Mouse (Mus musculus) cerebellum, adult 2 months (tissue): ENCODE measurements around the gene Lgr5. TPM values are rescaled to one million over a fixed set of nuclear protein-coding genes. Genes with fewer than 3 reads are reported as not detected.

Experiments used
- DNase-seq, 2 experiments: peaks; one replicate each; pipeline ENCODE4 v3.0.0; 2021
- H3K27ac ChIP-seq: fragments of 200-500 bp; 2 replicates; pipeline ENCODE4 v1.5.1; 2012; ENCODE audit warnings: low read length, control low read depth, inconsistent platforms; ENCODE audit not compliant: insufficient read depth
- H3K27me3 ChIP-seq: fragments of 200-500 bp; 2 replicates; pipeline ENCODE4 v1.6.1; 2012; ENCODE audit warnings: inconsistent platforms, mild to moderate bottlenecking, low read length, moderate library complexity; ENCODE audit not compliant: control insufficient read depth, insufficient read depth
- H3K4me1 ChIP-seq: fragments of 200-500 bp; 2 replicates; pipeline ENCODE4 v1.6.1; 2011; ENCODE audit warnings: low read length; ENCODE audit not compliant: control insufficient read depth, insufficient read depth
- H3K4me3 ChIP-seq: fragments of 200-500 bp; replicated peaks from 2 replicates; pipeline ENCODE3; 2011; ENCODE audit warnings: mild to moderate bottlenecking, low read depth, low read length, control low read depth; ENCODE audit not compliant: insufficient read depth
- CTCF ChIP-seq: fragments of 200-500 bp; IDR thresholded peaks from 2 replicates; pipeline ENCODE4 v1.5.1; 2011; ENCODE audit warnings: low read depth, mild to moderate bottlenecking, control low read depth, low read length, moderate library complexity, borderline replicate concordance; ENCODE audit not compliant: insufficient read depth
- POLR2A ChIP-seq: fragments of 200-500 bp; IDR thresholded peaks from 2 replicates; pipeline ENCODE4 v1.6.1; 2011; ENCODE audit warnings: low read length, control low read depth, borderline replicate concordance; ENCODE audit not compliant: insufficient read depth
- WGBS: fragments of 180-500 bp; shearing (Covaris S2); methylation state at CpG from one replicate; pipeline ENCODE4 v1.1.7; 2018; 5-methylcytosine and 5-hydroxymethylcytosine counted together
- polyA plus RNA-seq: library from polyadenylated mRNA; depleted of rRNA; stranded (reverse); fragments of >200 nt; gene quantifications from 2 replicates; pipeline ENCODE4 v1.2.3, GENCODE M21; 2012

Lgr5 gene
- polyA plus RNA-seq, 1 experiment, result 9.2 TPM

- Histone ChIP-seq H3K4me1 (peaks cover 3% of the 10 kb centered on the region; the same call in 1 of the 2 replicates), H3K27me3 (no peaks in the 10 kb centered on the region; the same call in 1 of the 2 replicates), H3K4me3 (no peak overlapping the region), H3K27ac (no peak overlapping the region)
- TF ChIP-seq POLR2A (no peak), CTCF (no peak)
- no peak for DNase-seq
- 91% methylated on average over 9 of the region's 9 CpGs for WGBS
Measured at GRCm38 (mm10) chr10:115581971-115582370, 5.6 kb downstream of the Lgr5 start.

DNA sequence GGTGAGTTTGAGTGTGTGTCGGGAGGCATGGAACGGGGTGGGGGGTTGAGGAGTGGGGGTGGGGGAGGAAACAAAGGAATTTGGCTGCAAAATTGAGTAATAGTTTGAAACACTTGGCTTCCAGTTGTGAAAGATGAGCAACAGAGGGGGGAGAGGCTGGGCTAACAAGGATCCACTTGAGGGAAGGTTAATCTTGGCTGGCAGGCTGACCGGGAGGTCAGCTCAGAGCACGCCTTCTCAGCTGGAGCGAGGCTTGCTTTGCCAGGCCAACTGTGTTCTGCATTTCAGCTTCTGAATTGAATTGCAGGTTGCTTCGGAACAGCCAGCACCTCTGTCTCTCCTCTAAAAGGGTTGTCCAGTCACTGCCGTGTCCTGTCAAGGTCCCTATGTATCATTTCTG, 8.1 kb downstream of the Lgr5 start:
- Histone ChIP-seq H3K27ac (no peak overlapping the region), H3K4me3 (no peak overlapping the region), H3K4me1 (peaks cover 3% of the 10 kb centered on the region; the same call in 1 of the 2 replicates), H3K27me3 (no peaks in the 10 kb centered on the region)
- WGBS, result 40% methylated on average over 7 of the region's 7 CpGs
- TF ChIP-seq POLR2A, result no peak
- TF ChIP-seq CTCF, result no peak
- DNase-seq, result no peak

GRCm38 (mm10) chr10:115579076-115579475, 8.5 kb downstream of the Lgr5 start:
- Histone ChIP-seq H3K4me1 (peaks cover 3% of the 10 kb centered on the region; the same call in 1 of the 2 replicates), H3K4me3 (no peak overlapping the region), H3K27ac (no peak overlapping the region), H3K27me3 (no peaks in the 10 kb centered on the region)
- no peak for DNase-seq
- 69% methylated on average over 7 of the region's 7 CpGs for WGBS
- no peak for TF ChIP-seq POLR2A
- no peak for TF ChIP-seq CTCF

DNA sequence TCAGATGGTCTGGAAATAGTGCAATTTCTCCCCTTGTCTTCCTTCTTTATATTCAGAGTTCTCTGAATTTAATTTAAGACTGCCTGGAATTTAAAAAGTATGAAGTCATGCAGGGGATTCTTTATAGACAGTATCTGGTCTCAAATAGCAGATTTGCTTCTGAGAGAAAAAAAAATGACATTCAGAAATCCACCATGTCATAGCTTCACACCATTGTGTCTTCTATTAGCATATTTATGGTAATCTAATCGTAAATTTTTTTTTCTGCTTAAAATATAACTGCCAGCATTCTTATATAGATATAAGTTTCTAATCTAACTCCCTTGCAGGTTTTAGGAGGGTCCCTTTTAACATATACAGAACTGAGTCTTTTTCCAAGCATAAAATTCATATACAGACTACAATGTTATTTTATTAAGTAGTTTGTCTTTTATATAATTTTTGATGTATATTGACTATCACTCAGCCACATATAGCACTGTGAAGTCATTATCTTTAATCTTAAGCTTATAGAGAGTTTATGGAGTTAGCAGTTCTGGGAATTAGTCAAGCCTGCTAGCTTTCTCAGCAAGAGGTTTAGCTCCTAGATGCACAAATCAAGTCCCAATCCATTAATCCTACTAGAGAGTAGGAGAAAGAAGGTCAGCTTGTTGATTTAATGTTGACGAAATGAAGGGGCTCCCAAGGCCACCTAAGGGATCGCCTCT, 15.7 kb downstream of the Lgr5 start:
- Histone ChIP-seq H3K4me1 (peaks cover 2% of the 10 kb centered on the region; the same call in 1 of the 2 replicates), H3K4me3 (no peak overlapping the region), H3K27me3 (no peaks in the 10 kb centered on the region), H3K27ac (no peak overlapping the region)
- TF ChIP-seq CTCF (no peak), POLR2A (no peak)
- 38% methylated on average over 3 of the region's 3 CpGs for WGBS
- no peak for DNase-seq

DNA sequence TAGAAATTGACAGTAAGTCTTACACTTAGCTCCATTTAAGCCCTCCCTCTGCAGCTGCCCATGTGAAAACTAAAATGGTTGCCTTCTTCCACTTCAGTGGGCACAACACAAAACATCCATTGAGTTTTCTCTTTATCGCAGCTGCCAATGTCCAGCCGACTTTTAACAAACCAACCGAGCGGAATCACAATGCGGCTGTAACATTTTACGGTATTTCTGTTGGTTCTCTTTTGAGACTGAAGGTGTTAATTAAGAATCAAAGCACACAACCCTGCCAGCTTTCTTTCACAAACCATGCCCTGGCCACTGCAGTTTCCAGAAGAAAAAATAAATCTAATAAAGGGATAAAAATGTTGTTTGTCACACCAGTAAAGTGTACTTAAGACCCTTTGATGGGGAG, 16.3 kb downstream of the Lgr5 start:
- DNase-seq, result no peak
- WGBS, result 47% methylated on average over 6 of the region's 6 CpGs
- no peak overlapping the region for H3K27ac ChIP-seq
- TF ChIP-seq CTCF, result no peak
- TF ChIP-seq POLR2A, result no peak
- peaks cover 2% of the 10 kb centered on the region; the same call in 1 of the 2 replicates for H3K4me1 ChIP-seq
- H3K27me3 ChIP-seq, result no peaks in the 10 kb centered on the region
- H3K4me3 ChIP-seq, result no peak overlapping the region

GRCm38 (mm10) chr10:115570577-115570976, 17.0 kb downstream of the Lgr5 start:
- no peaks in the 10 kb centered on the region for H3K27me3 ChIP-seq
- 86% methylated on average over 2 of the region's 2 CpGs for WGBS
- TF ChIP-seq POLR2A, result no peak
- no peak for TF ChIP-seq CTCF
- no peak overlapping the region for H3K27ac ChIP-seq
- peaks cover 2% of the 10 kb centered on the region; the same call in 1 of the 2 replicates for H3K4me1 ChIP-seq
- no peak overlapping the region for H3K4me3 ChIP-seq
- no peak for DNase-seq

- peaks cover 2% of the 10 kb centered on the region; the same call in 1 of the 2 replicates for H3K4me1 ChIP-seq
- TF ChIP-seq POLR2A (no peak), CTCF (no peak)
- 51% methylated on average over 15 of the region's 15 CpGs for WGBS
- no peak within 1 kb of the TSS for H3K4me3 ChIP-seq
- no peaks in the 10 kb centered on the region for H3K27me3 ChIP-seq
- H3K27ac ChIP-seq, result no peak within 1 kb of the TSS
- DNase-seq, result no peak
Measured at GRCm38 (mm10) chr10:115569712-115570491, 17.7 kb downstream of the Lgr5 start, which contains the start of gene A930009A15Rik. A930009A15Rik (plus strand) TSS chr10:115569986.

DNA sequence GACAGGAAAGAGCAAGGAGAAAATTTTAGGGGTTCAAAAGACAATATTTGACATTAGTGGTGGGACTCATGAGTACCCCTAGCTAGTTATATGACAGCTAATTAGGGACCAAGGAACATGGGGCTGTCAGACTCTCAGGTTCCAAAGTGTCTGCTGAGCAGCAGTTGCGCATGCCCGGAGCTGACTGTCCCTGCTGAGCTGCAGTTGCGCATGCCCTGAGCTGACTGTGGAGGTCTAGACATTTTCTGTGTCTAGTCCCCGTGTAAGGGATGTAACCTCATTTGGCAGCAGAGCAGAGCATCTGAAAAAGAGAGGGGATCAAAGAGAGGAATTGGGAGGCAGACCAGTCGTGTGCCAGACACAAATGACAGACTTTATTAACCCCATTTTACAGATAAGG, 23.6 kb downstream of the Lgr5 start:
- DNase-seq, result no peak
- H3K27ac ChIP-seq, result no peak overlapping the region
- no peaks in the 10 kb centered on the region for H3K27me3 ChIP-seq
- H3K4me1 ChIP-seq, result peaks cover 8% of the 10 kb centered on the region
- 62% methylated on average over 5 of the region's 5 CpGs for WGBS
- TF ChIP-seq POLR2A (no peak), CTCF (no peak)
- H3K4me3 ChIP-seq, result no peak overlapping the region
